Mouse (Mus musculus) heart, adult 2 months (tissue): ENCODE data around the gene Gm15737.

Experiments used
- CTCF ChIP-seq: fragments of 200-600 bp; IDR thresholded peaks from 2 replicates; pipeline ENCODE4 v1.8.1; 2022; ENCODE audit warnings: antibody characterized with exemption, mild to moderate bottlenecking, moderate library complexity
- EP300 ChIP-seq: fragments of 200-500 bp; IDR thresholded peaks from 2 replicates; pipeline ENCODE4 v1.6.1; 2011; ENCODE audit warnings: low read depth, low read length, control low read depth; ENCODE audit not compliant: insufficient read depth
- POLR2A ChIP-seq: fragments of 200-500 bp; IDR thresholded peaks from 2 replicates; pipeline ENCODE4 v1.6.1; 2011; ENCODE audit warnings: mild to moderate bottlenecking, low read depth, low read length, control low read depth; ENCODE audit not compliant: insufficient read depth

- TF ChIP-seq CTCF (no peak), POLR2A (no peak), EP300 (no peak)
These were observed 41.5 kb downstream of the Gm15737 start for GRCm38 (mm10) chr6:92910611-92911010.
